Mouse (Mus musculus) CH12.LX (cell line): Measurements from ENCODE around the gene Ddah1. TPM values are rescaled to one million over a fixed set of nuclear protein-coding genes. Genes with fewer than 3 reads are reported as not detected.

Source experiments
- DNase-seq: peaks from one replicate; pipeline ENCODE4 v3.0.0-alpha.2; 2013; ENCODE audit errors: extremely low read depth
- H3K27ac ChIP-seq: 2 replicates; pipeline ENCODE4 v1.5.1; 2012; ENCODE audit warnings: low read depth, mild to moderate bottlenecking, control low read depth, moderate library complexity; ENCODE audit not compliant: insufficient read depth
- H3K27me3 ChIP-seq: replicated peaks from 2 replicates; pipeline ENCODE3; 2012; ENCODE audit warnings: inconsistent platforms
- H3K36me3 ChIP-seq, 2 experiments: replicated peaks in 1 of 2; 2 replicates each; pipeline versions ENCODE3 to v1.6.1; 2012; ENCODE audit warnings: inconsistent platforms in 1 of 2, low read length in 1 of 2, mild to moderate bottlenecking in 1 of 2, mixed read lengths in 1 of 2, moderate library complexity in 1 of 2; ENCODE audit not compliant: control insufficient read depth in 1 of 2, insufficient read depth in 1 of 2
- H3K4me1 ChIP-seq, 2 experiments: 2 replicates each; pipeline ENCODE4 v1.6.1; 2012; ENCODE audit warnings: inconsistent platforms in 1 of 2, moderate library complexity in 1 of 2; ENCODE audit not compliant: insufficient read depth in 2 of 2, control insufficient read depth in 1 of 2
- H3K4me2 ChIP-seq: 2 replicates; pipeline ENCODE4 v1.6.1; 2012; ENCODE audit warnings: low read depth, mild to moderate bottlenecking, control low read depth; ENCODE audit not compliant: poor library complexity, insufficient read depth, severe bottlenecking
- H3K4me3 ChIP-seq, 3 experiments: fragments of 150-350 bp in 1 of 3; sonication (generic) in 1 of 3; replicated peaks in 1 of 3; 2 replicates each; pipeline versions ENCODE3 to v1.5.1; 2011 to 2012; ENCODE audit warnings: low read depth in 2 of 3, low read length in 2 of 3, mild to moderate bottlenecking in 2 of 3, moderate library complexity in 2 of 3, control low read depth in 1 of 3, improper control_type of control experiment in 1 of 3, inconsistent platforms in 1 of 3, mixed read lengths in 1 of 3; ENCODE audit not compliant: poor library complexity in 1 of 3
- H3K79me2 ChIP-seq: replicated peaks from 2 replicates; pipeline ENCODE4 v1.6.1; 2012; ENCODE audit warnings: mild to moderate bottlenecking, moderate library complexity; ENCODE audit not compliant: control insufficient read depth, poor library complexity, insufficient read depth, severe bottlenecking; ENCODE audit errors: extremely low read depth
- H3K9ac ChIP-seq: 2 replicates; pipeline ENCODE4 v1.6.1; 2012; ENCODE audit warnings: low read depth, mild to moderate bottlenecking, control low read depth, moderate library complexity; ENCODE audit not compliant: insufficient read depth
- H3K9me3 ChIP-seq: replicated peaks from 2 replicates; pipeline ENCODE3; 2012; ENCODE audit warnings: low read length, inconsistent platforms, mixed read lengths
- BHLHE40 ChIP-seq: IDR thresholded peaks from 2 replicates; pipeline ENCODE4 v1.6.1; 2011; ENCODE audit warnings: mild to moderate bottlenecking, low read depth, low read length, improper control_type of control experiment
- CHD2 ChIP-seq: IDR thresholded peaks from 2 replicates; pipeline ENCODE4 v1.6.1; 2011; ENCODE audit warnings: low read length, improper control_type of control experiment
- ELF1 ChIP-seq: IDR thresholded peaks from 2 replicates; pipeline ENCODE4 v1.6.1; 2014; ENCODE audit warnings: low read depth, mild to moderate bottlenecking, inconsistent platforms, low read length, improper control_type of control experiment
- EP300 ChIP-seq: IDR thresholded peaks from 2 replicates; pipeline ENCODE4 v1.6.1; 2011; ENCODE audit warnings: low read length, improper control_type of control experiment
- ETS1 ChIP-seq: conservative IDR thresholded peaks from 2 replicates; pipeline ENCODE4 v1.6.1; 2012; ENCODE audit warnings: low read depth, mild to moderate bottlenecking, inconsistent platforms, low read length, improper control_type of control experiment, moderate library complexity
- IRF4 ChIP-seq: IDR thresholded peaks from 2 replicates; pipeline ENCODE4 v1.6.1; 2014; ENCODE audit warnings: low read depth, mild to moderate bottlenecking, inconsistent platforms, low read length, improper control_type of control experiment
- JUN ChIP-seq: IDR thresholded peaks from 2 replicates; pipeline ENCODE4 v1.6.1; 2011; ENCODE audit warnings: low read depth, mild to moderate bottlenecking, low read length, improper control_type of control experiment, moderate library complexity; ENCODE audit not compliant: insufficient read depth
- JUND ChIP-seq: conservative IDR thresholded peaks from 2 replicates; pipeline ENCODE4 v1.6.1; 2011; ENCODE audit warnings: low read depth, low read length, improper control_type of control experiment
- KAT2A ChIP-seq: IDR thresholded peaks from 2 replicates; pipeline ENCODE4 v1.6.1; 2012; ENCODE audit warnings: low read length, improper control_type of control experiment, inconsistent platforms; ENCODE audit not compliant: insufficient replicate concordance
- MAFK ChIP-seq: IDR thresholded peaks from 2 replicates; pipeline ENCODE4 v1.6.1; 2011; ENCODE audit warnings: low read length, improper control_type of control experiment; ENCODE audit not compliant: insufficient replicate concordance
- MAX ChIP-seq: IDR thresholded peaks from 2 replicates; pipeline ENCODE4 v1.6.1; 2011; ENCODE audit warnings: low read length, improper control_type of control experiment
- MAZ ChIP-seq: IDR thresholded peaks from 2 replicates; pipeline ENCODE4 v1.6.1; 2012; ENCODE audit warnings: low read depth, mild to moderate bottlenecking, inconsistent platforms, low read length, improper control_type of control experiment, moderate library complexity
- MEF2A ChIP-seq: IDR thresholded peaks from 2 replicates; pipeline ENCODE4 v1.6.1; 2014; ENCODE audit warnings: low read depth, mild to moderate bottlenecking, inconsistent platforms, low read length, improper control_type of control experiment, borderline replicate concordance
- MXI1 ChIP-seq: IDR thresholded peaks from 2 replicates; pipeline ENCODE4 v1.6.1; 2011; ENCODE audit warnings: mild to moderate bottlenecking, low read depth, low read length, improper control_type of control experiment
- NELFE ChIP-seq: IDR thresholded peaks from 2 replicates; pipeline ENCODE4 v1.6.1; 2011; ENCODE audit warnings: low read depth, low read length, improper control_type of control experiment
- NRF1 ChIP-seq: IDR thresholded peaks from 2 replicates; pipeline ENCODE4 v1.6.1; 2014; ENCODE audit warnings: low read depth, mild to moderate bottlenecking, inconsistent platforms, low read length, improper control_type of control experiment, moderate library complexity
- PAX5 ChIP-seq: IDR thresholded peaks from 2 replicates; pipeline ENCODE4 v1.6.1; 2012; ENCODE audit warnings: low read length, inconsistent platforms, mixed read lengths
- POLR2A ChIP-seq: IDR thresholded peaks from 2 replicates; pipeline ENCODE4 v1.6.1; 2011; ENCODE audit warnings: low read depth, mild to moderate bottlenecking, improper control_type of control experiment, low read length
- RAD21 ChIP-seq: IDR thresholded peaks from 2 replicates; pipeline ENCODE4 v1.6.1; 2011; ENCODE audit warnings: low read depth, mild to moderate bottlenecking, low read length, improper control_type of control experiment, moderate library complexity
- SIN3A ChIP-seq: IDR thresholded peaks from 2 replicates; pipeline ENCODE4 v1.6.1; 2012; ENCODE audit warnings: low read length, improper control_type of control experiment, inconsistent platforms
- SMC3 ChIP-seq: IDR thresholded peaks from 2 replicates; pipeline ENCODE4 v1.6.1; 2011; ENCODE audit warnings: low read depth, low read length, improper control_type of control experiment
- TBP ChIP-seq: conservative IDR thresholded peaks from 2 replicates; pipeline ENCODE4 v1.6.1; 2011; ENCODE audit warnings: low read depth, low read length, improper control_type of control experiment
- TCF12 ChIP-seq: IDR thresholded peaks from 2 replicates; pipeline ENCODE4 v1.6.1; 2014; ENCODE audit warnings: low read depth, mild to moderate bottlenecking, inconsistent platforms, low read length, improper control_type of control experiment
- UBTF ChIP-seq: IDR thresholded peaks from 2 replicates; pipeline ENCODE4 v1.6.1; 2012; ENCODE audit warnings: low read depth, mild to moderate bottlenecking, inconsistent platforms, low read length, improper control_type of control experiment, moderate library complexity
- USF1 ChIP-seq: IDR thresholded peaks from 2 replicates; pipeline ENCODE4 v1.6.1; 2014; ENCODE audit warnings: low read depth, mild to moderate bottlenecking, inconsistent platforms, low read length, improper control_type of control experiment
- USF2 ChIP-seq: conservative IDR thresholded peaks from 2 replicates; pipeline ENCODE4 v1.6.1; 2011; ENCODE audit warnings: low read depth, low read length, improper control_type of control experiment
- ZC3H11A ChIP-seq: IDR thresholded peaks from 2 replicates; pipeline ENCODE4 v1.6.1; 2012; ENCODE audit warnings: low read depth, mild to moderate bottlenecking, inconsistent platforms, low read length, improper control_type of control experiment
- ZMIZ1 ChIP-seq: IDR thresholded peaks from 2 replicates; pipeline ENCODE4 v1.6.1; 2012; ENCODE audit warnings: low read depth, mild to moderate bottlenecking, inconsistent platforms, low read length, improper control_type of control experiment
- ZNF384 ChIP-seq: IDR thresholded peaks from 2 replicates; pipeline ENCODE4 v1.6.1; 2012; ENCODE audit warnings: low read depth, low read length, improper control_type of control experiment, inconsistent platforms
- dilution Hi-C: fragments of 300-500 bp; cut with MboI; formaldehyde crosslinking; loops from 2 replicates; pipeline ENCODE4 v1.14.3; 2020; ENCODE audit warnings: low sequenced_read_pairs; ENCODE audit not compliant: extremely low pct_unique_long_range_greater_than_20kb, extremely low pct_ligation_motif_present
- in situ Hi-C: fragments of 300-500 bp; cut with MboI; formaldehyde crosslinking; loops from 3 replicates; pipeline ENCODE4 v1.14.3; 2019; ENCODE audit warnings: low sequenced_read_pairs, low pct_ligation_motif_present, low pct_unique_long_range_greater_than_20kb, mixed read lengths
- polyA plus RNA-seq: library from polyadenylated mRNA; unstranded; fragments of >175 nt; gene quantifications from 2 replicates; pipeline ENCODE4 v1.2.1, GENCODE M21; 2012; ENCODE audit warnings: low read depth; ENCODE audit not compliant: insufficient read length
- total RNA-seq, 2 experiments: library from RNA; depleted of rRNA; stranded (reverse); fragments of 300-350 nt in 1 of 2; fragments of >200 nt in 1 of 2; gene quantifications; 2 replicates each; pipeline ENCODE4 v1.2.3; 2012 to 2014

Ddah1 gene
- total and polyA plus RNA-seq, 3 experiments: not detected

GRCm38 (mm10) chr3:145922971-145923370 lies 164.5 kb downstream of the Ddah1 start:
- in situ Hi-C loops (loop anchor here (25.0 kb wide), 1 partner anchor 511 kb away; no protein-coding TSS in a partner anchor), dilution Hi-C loops (no loop called here)
- TF ChIP-seq MAX: no peak
- no peak for TF ChIP-seq IRF4
- peak; percentile 17; the same call in 1 of the 2 replicates for TF ChIP-seq ZMIZ1
- TF ChIP-seq SIN3A: 0 out of 2 replicates have a peak, but pooled peaks have one; percentile 13
- no peak for TF ChIP-seq MEF2A
- TF ChIP-seq POLR2A: no peak
- no peak for TF ChIP-seq ZNF384
- no peak for TF ChIP-seq MAZ
- no peak for TF ChIP-seq NELFE
- no peak for TF ChIP-seq NRF1
- no peak for TF ChIP-seq MAFK
- TF ChIP-seq EP300: no peak
- TF ChIP-seq UBTF: no peak
- peaks cover 9 to 51% of the 10 kb centered on the region in 2 experiments for H3K4me1 ChIP-seq
- no peaks in the 10 kb centered on the region for H3K27me3 ChIP-seq
- H3K27ac ChIP-seq: no peak overlapping the region
- no peak overlapping the region for H3K4me3 ChIP-seq
- peaks cover 32% of the 10 kb centered on the region for H3K79me2 ChIP-seq
- peaks cover 10 to 24% of the 10 kb centered on the region in 2 experiments for H3K36me3 ChIP-seq
- H3K9me3 ChIP-seq: peaks cover 20% of the 10 kb centered on the region
- H3K4me2 ChIP-seq: no peak overlapping the region
- DNase-seq: no peak
- H3K9ac ChIP-seq: 0 out of 2 replicates have a peak overlapping the region, but pooled peaks have one; percentile 11

GRCm38 (mm10) chr3:145923874-145924577 lies 165.6 kb downstream of the Ddah1 start:
- H3K9me3 ChIP-seq: peaks cover 18% of the 10 kb centered on the region
- H3K79me2 ChIP-seq: peaks cover 42% of the 10 kb centered on the region
- peaks cover 9 to 54% of the 10 kb centered on the region in 2 experiments for H3K4me1 ChIP-seq
- DNase-seq: peak; percentile 100
- H3K4me2 ChIP-seq: peak overlapping the region; percentile 71; the same call in 1 of the 2 replicates
- in situ Hi-C loops: loop anchor here (25.0 kb wide), 1 partner anchor 512 kb away; no protein-coding TSS in a partner anchor
- H3K27me3 ChIP-seq: no peaks in the 10 kb centered on the region
- peak overlapping the region; percentile 74 to 91 (median 87) for H3K4me3 ChIP-seq
- dilution Hi-C loops: no loop called here
- peak overlapping the region; percentile 97 for H3K9ac ChIP-seq
- H3K36me3 ChIP-seq: peaks cover 16 to 35% of the 10 kb centered on the region in 2 experiments
- peak overlapping the region; percentile 85 for H3K27ac ChIP-seq
- TF ChIP-seq MAZ: peak; percentile 66
- no peak for TF ChIP-seq JUND
- peak; percentile 56; the same call in 1 of the 2 replicates for TF ChIP-seq KAT2A
- no peak for TF ChIP-seq PAX5
- peak; percentile 80 for TF ChIP-seq MXI1
- no peak for TF ChIP-seq EP300
- TF ChIP-seq TBP: peak; percentile 93
- TF ChIP-seq MAX: peak; percentile 81; the same call in 1 of the 2 replicates
- TF ChIP-seq SIN3A: peak; percentile 87; the same call in 1 of the 2 replicates
- TF ChIP-seq JUN: 0 out of 2 replicates have a peak, but pooled peaks have one; percentile 25
- peak; percentile 64 for TF ChIP-seq ETS1
- no peak for TF ChIP-seq USF2
- TF ChIP-seq CHD2: peak; percentile 70
- TF ChIP-seq NRF1: peak; percentile 40; the same call in 1 of the 2 replicates
- peak; percentile 68 for TF ChIP-seq IRF4
- no peak for TF ChIP-seq SMC3
- TF ChIP-seq BHLHE40: peak; percentile 42; the same call in 1 of the 2 replicates
- no peak for TF ChIP-seq USF1
- peak; percentile 91 for TF ChIP-seq TCF12
- TF ChIP-seq POLR2A: peak; percentile 98
- TF ChIP-seq ELF1: peak; percentile 97
- TF ChIP-seq ZNF384: no peak; the same call in 1 of the 2 replicates
- TF ChIP-seq ZC3H11A: no peak
- TF ChIP-seq UBTF: peak; percentile 98
- no peak for TF ChIP-seq RAD21
- peak; percentile 97 for TF ChIP-seq ZMIZ1
